Mouse (Mus musculus) liver, embryonic 14.5 days (tissue): ENCODE data around the gene Als2cl. TPM values are rescaled to one million over a fixed set of nuclear protein-coding genes. Genes with fewer than 3 reads are reported as not detected.

ENCODE experiments used
- ATAC-seq: fragments of 200-750 bp; cut with Nextera tagmentation; 2 replicates; pipeline ENCODE4 v1.8.0; 2017; ENCODE audit warnings: moderate number of reproducible peaks, mild to moderate bottlenecking, moderate library complexity; ENCODE audit not compliant: insufficient read depth
- DNase-seq, 3 experiments: peaks; one replicate each; pipeline ENCODE4 v3.0.0-alpha.2; 2012 to 2013; ENCODE audit warnings: low read depth in 3 of 3, low spot score in 3 of 3
- H3K27ac ChIP-seq: fragments of 300-500 bp; sonication (generic); 2 replicates; pipeline ENCODE4 v1.5.1; 2014; ENCODE audit warnings: moderate library complexity, mild to moderate bottlenecking, control low read depth, inconsistent platforms
- H3K27me3 ChIP-seq: fragments of 300-500 bp; sonication (generic); 2 replicates; pipeline ENCODE4 v1.6.1; 2014; ENCODE audit warnings: mild to moderate bottlenecking, low read length, moderate library complexity; ENCODE audit not compliant: control insufficient read depth, insufficient read depth
- H3K36me3 ChIP-seq: fragments of 300-500 bp; sonication (generic); replicated peaks from 2 replicates; pipeline ENCODE4 v1.6.1; 2014; ENCODE audit warnings: low read depth; ENCODE audit not compliant: control insufficient read depth, insufficient read depth
- H3K4me1 ChIP-seq, 2 experiments: fragments of 200-500 bp in 1 of 2; fragments of 300-500 bp in 1 of 2; sonication (generic) in 1 of 2; replicated peaks; 2 replicates each; pipeline ENCODE4 v1.6.1; 2012 to 2014; ENCODE audit warnings: antibody characterized with exemption in 1 of 2, inconsistent platforms in 1 of 2, low read length in 1 of 2; ENCODE audit not compliant: control insufficient read depth in 2 of 2, insufficient read depth in 2 of 2
- H3K4me2 ChIP-seq: fragments of 300-500 bp; sonication (generic); 2 replicates; pipeline ENCODE4 v1.6.1; 2014; ENCODE audit warnings: low read depth, mild to moderate bottlenecking, control low read depth, moderate library complexity
- H3K4me3 ChIP-seq, 2 experiments: fragments of 200-500 bp in 1 of 2; fragments of 300-500 bp in 1 of 2; sonication (generic) in 1 of 2; 2 replicates each; pipeline ENCODE4 v1.5.1; 2012 to 2014; ENCODE audit warnings: low read depth in 2 of 2, low read length in 2 of 2, mild to moderate bottlenecking in 2 of 2, control low read depth in 1 of 2, inconsistent platforms in 1 of 2, moderate library complexity in 1 of 2; ENCODE audit not compliant: insufficient read depth in 1 of 2
- H3K9ac ChIP-seq: fragments of 300-500 bp; sonication (generic); replicated peaks from 2 replicates; pipeline ENCODE4 v1.6.1; 2014; ENCODE audit warnings: mild to moderate bottlenecking, control low read depth, moderate library complexity
- H3K9me3 ChIP-seq: fragments of 300-500 bp; sonication (generic); 2 replicates; pipeline ENCODE4 v1.6.1; 2016; ENCODE audit warnings: low read length, mixed read lengths; ENCODE audit not compliant: control insufficient read depth
- CTCF ChIP-seq: IDR thresholded peaks from 2 replicates; pipeline ENCODE4 v1.5.1; 2016; ENCODE audit warnings: antibody characterized with exemption, low read depth, control low read depth
- EP300 ChIP-seq: IDR thresholded peaks from 2 replicates; pipeline ENCODE4 v1.6.1; 2016; ENCODE audit warnings: antibody characterized with exemption, low read depth
- WGBS: fragments of 180-500 bp; shearing (Covaris S2); extraction: QIAGEN DNeasy Blood & Tissue Kit; methylation state at CpG from one replicate; pipeline ENCODE4 v1.1.7; 2014; ENCODE audit not compliant: insufficient replicate concordance; 5-methylcytosine and 5-hydroxymethylcytosine counted together
- polyA plus RNA-seq, 2 experiments: library from polyadenylated mRNA; depleted of rRNA in 1 of 2; stranded (reverse) in 1 of 2; unstranded in 1 of 2; fragments of >200 nt; fragmentation: Nextera tagmentation in 1 of 2; extraction: Ambion mirVana in 1 of 2; gene quantifications; 2 replicates each; pipeline versions ENCODE4 v1.2.1 to v1.2.3; 2012 to 2014

Gene Als2cl
- polyA plus RNA-seq, 2 experiments: 1.1 to 3.3 TPM

DNA sequence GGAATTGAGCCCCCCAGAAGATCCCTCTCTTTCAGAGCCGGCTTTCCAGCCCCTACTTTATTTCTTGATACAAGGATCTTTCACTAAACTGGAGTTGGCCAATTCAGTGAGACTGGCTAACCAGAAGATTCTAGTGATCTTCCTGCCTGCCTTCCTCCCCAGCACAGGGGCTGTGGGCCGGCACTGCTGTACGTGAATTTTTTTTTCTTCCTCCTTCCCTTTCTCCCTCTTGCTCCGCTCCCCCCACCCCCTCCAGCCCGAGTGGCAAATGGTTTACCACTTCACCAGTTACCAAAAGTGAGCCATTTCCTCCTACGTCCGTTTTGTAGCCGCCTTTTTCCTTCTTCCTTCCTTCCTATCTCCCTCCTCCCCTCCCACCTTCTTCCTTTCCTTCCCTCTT lies 35.8 kb downstream of the Als2cl start:
- Histone ChIP-seq H3K4me3 (no peak overlapping the region), H3K9me3 (no peaks in the 10 kb centered on the region), H3K36me3 (no peaks in the 10 kb centered on the region), H3K9ac (no peak overlapping the region), H3K27me3 (no peaks in the 10 kb centered on the region), H3K4me1 (no peaks in the 10 kb centered on the region), H3K4me2 (no peak overlapping the region), H3K27ac (no peak overlapping the region)
- WGBS: 18% methylated on average over 8 of the region's 8 CpGs
- DNase-seq (no peak), ATAC-seq (no peak)
- TF ChIP-seq CTCF: no peak
- no peak for TF ChIP-seq EP300

DNA sequence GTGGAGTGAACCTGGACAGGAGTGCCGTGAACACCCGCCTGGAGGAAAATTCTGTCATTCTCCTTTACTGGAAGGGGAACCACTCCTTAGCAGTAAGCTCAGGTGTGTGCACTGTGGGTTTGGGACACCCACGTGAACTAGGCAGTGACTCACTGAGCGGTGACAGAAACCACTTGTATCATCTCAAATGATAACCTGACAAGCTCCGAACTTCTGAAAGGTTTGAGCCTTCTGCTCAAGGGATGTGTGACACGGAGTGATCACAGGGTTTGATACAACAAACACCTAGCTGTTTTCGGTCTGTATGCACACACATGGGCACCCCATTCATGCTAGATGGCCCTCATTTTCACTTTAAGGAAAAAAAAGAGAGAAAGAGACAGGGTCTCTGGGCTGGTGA lies 37.1 kb downstream of the Als2cl start, which contains the start of gene Fam240a:
TSS of gene Fam240a (minus strand) at position 76 of the 400 bp plus-strand sequence.
- TF ChIP-seq CTCF (no peak), EP300 (no peak)
- ATAC-seq (no peak), DNase-seq (no peak)
- Histone ChIP-seq H3K36me3 (no peaks in the 10 kb centered on the region), H3K27me3 (no peaks in the 10 kb centered on the region), H3K9me3 (no peaks in the 10 kb centered on the region), H3K27ac (no peak within 1 kb of the TSS), H3K4me2 (no peak within 1 kb of the TSS), H3K4me3 (no peak within 1 kb of the TSS), H3K9ac (no peak within 1 kb of the TSS), H3K4me1 (no peaks in the 10 kb centered on the region)
- 66% methylated on average over 7 of the region's 7 CpGs for WGBS

DNA sequence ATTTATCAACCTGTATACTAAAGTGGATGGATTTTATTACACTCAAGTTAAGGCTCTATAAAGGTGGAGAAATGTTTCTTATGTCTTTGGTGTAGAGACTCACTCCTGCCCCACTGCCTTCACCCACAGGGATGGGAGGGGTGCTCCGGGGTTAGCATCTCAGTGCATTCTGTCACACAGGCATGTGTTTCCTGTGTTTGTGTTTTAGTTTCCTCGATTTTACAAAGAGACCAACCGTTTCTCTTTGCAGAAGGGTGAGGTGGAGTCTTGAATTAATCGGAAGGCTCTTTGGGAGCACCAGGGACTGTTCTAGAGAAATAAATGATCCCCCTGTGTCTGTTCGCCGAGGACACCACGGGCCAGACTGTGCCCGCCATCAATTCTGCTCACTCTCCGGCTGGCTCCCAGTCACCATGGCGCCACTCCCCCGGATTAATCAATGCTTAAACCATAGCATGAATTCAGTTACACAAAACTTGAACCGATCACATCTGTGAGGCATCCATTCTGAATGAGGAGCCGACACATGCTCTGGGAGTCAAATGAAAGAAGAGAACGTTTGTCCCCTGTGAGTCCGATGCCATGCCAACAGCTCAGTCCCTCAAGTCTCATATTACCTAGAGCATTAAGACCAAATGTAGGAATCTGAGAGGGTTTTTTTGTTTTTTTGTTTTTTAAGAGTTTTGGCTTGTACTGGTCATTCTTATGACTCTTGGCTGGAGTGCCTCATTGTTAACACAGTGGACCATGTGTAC lies 41.2 kb downstream of the Als2cl start:
- Histone ChIP-seq H3K27ac (no peak overlapping the region), H3K4me3 (no peak overlapping the region), H3K27me3 (no peaks in the 10 kb centered on the region), H3K4me2 (no peak overlapping the region), H3K9ac (no peak overlapping the region), H3K36me3 (no peaks in the 10 kb centered on the region), H3K9me3 (no peaks in the 10 kb centered on the region), H3K4me1 (no peaks in the 10 kb centered on the region; a peak in 1 of 4 replicates)
- WGBS: 48% methylated on average over 15 of the region's 15 CpGs
- no peak for DNase-seq
- ATAC-seq: no peak
- TF ChIP-seq EP300 (no peak), CTCF (no peak)

DNA sequence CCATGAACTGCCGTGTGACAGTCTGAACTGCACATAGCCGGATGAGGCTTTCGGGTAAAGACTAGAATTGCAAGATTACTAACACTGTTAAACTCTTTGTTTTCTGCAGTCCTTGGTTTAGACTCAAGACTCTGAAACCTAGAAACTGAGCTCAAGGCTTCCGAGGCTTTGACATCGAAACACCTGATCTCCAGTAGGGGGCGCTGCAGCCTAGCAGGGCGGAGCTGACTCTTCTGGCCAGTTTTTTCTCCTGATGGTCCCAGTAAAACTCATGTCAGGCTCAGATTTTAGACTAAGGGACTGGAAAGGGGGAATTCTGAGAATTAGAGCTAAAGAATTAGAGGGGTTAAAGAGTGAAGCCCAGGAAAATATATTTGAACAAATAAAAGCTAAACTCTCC lies 43.1 kb downstream of the Als2cl start:
- no peaks in the 10 kb centered on the region for H3K27me3 ChIP-seq
- H3K9me3 ChIP-seq: no peaks in the 10 kb centered on the region
- H3K9ac ChIP-seq: no peak overlapping the region
- no peak overlapping the region for H3K27ac ChIP-seq
- H3K36me3 ChIP-seq: no peaks in the 10 kb centered on the region
- 9% methylated on average over 7 of the region's 7 CpGs for WGBS
- no peak overlapping the region for H3K4me3 ChIP-seq
- DNase-seq (peak; percentile 14 to 29 (median 24)), ATAC-seq (no peak)
- H3K4me2 ChIP-seq: no peak overlapping the region
- TF ChIP-seq EP300 (no peak), CTCF (peak; percentile 89)
- no peaks in the 10 kb centered on the region; a peak in 1 of 4 replicates for H3K4me1 ChIP-seq

DNA sequence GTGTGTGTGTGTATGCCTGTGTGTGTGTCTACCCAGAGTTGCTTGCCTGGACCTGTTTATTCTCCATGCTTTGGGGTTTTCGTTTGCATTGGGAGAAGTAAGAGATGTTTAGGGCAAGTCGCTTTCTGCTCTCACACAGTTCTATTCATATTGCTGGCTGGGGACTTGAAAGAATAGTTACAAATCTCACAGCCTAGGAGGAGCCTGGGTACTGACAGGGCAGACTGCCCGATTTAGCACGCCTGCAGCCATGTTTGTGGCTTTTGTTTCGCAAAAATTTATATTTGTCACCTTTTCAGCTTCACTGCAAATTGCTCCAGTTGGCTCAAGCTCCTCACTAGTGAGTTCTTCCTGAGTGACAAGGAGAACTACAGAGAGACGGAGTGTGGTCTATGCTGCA lies 51.9 kb downstream of the Als2cl start:
- ATAC-seq (no peak), DNase-seq (no peak)
- no peaks in the 10 kb centered on the region for H3K27me3 ChIP-seq
- no peak overlapping the region for H3K4me2 ChIP-seq
- H3K27ac ChIP-seq: no peak overlapping the region
- H3K36me3 ChIP-seq: no peaks in the 10 kb centered on the region
- WGBS: 62% methylated on average over 6 of the region's 6 CpGs
- TF ChIP-seq EP300 (no peak), CTCF (no peak)
- H3K4me3 ChIP-seq: no peak overlapping the region
- no peaks in the 10 kb centered on the region for H3K9me3 ChIP-seq
- no peaks in the 10 kb centered on the region for H3K4me1 ChIP-seq
- H3K9ac ChIP-seq: no peak overlapping the region
